Mouse (Mus musculus) right cerebral cortex, adult 2 months (tissue): ENCODE data around the gene Cdk5rap2.

Experiments
- DNase-seq, 2 experiments: peaks; one replicate each; pipeline ENCODE4 v3.0.0; 2021 to 2022; ENCODE audit warnings: low spot score in 2 of 2

Gene Cdk5rap2

GRCm38 (mm10) chr4:70261315-70261714 lies 148.9 kb downstream of the Cdk5rap2 start:
- no peak for DNase-seq

DNA sequence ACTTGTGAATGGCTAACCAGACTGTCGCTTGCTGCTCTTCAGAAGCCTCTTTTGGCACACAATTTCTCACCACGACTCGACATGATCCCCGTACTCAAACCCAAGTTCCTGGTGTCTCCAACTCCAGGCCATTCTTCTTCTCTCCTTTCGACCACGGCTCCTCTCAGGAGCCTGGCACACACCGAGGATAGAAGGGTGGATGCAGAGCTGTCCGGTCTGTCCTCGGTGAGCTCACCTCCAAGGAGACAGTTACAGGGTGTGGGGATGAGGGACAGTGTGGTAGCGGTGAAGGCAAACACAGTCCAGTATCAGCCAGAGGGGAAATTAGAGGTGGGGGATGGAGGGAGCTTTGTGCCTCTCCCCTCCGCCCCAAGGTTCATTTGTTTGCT lies 149.8 kb downstream of the Cdk5rap2 start:
- DNase-seq, result no peak

- peak; percentile 32 to 40 for DNase-seq
These were observed 150.4 kb downstream of the Cdk5rap2 start for GRCm38 (mm10) chr4:70259726-70260418.

DNA sequence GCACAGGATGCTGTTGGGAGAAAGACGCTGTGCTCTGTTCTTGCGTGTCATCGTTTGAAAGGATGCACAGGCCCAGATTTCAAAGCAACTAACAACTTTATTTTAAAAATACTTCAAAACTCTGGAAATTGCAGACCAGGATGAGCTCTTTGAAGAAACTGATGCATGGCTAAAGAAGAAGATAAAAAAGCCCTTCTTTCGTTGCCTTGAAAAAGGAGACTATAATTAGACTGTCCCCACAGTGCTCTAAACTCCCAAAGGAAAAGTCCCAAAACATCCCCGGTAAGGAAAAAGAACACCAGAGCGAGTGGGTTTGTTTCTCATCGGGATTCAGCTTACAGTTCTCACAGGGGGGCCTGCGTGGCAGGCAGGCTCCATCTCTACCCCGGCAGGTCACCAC lies 151.4 kb downstream of the Cdk5rap2 start:
- peak in 1 of 2 experiments; percentile 17 for DNase-seq

- DNase-seq, result peak; percentile 84 to 86
These were observed 152.0 kb downstream of the Cdk5rap2 start for GRCm38 (mm10) chr4:70258205-70258604.

DNA sequence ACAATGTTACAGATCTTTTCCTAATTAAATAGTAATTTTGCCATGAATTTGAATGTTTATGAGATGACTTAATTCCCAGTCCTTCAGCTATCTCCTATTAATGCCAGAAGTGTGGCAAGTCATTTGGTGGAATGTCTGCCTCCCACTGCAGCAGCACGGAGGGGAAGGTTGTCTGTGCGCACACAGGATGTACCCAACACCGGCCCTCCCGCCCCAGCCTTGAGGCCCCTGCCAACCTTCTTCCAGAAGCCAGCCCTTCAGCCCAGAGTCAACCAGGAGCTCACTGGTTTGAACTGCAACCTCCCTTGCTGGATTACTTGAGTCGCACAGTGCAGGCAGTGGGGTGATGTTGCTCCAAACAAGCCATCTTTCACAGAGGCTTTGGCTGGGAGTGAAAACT lies 158.5 kb downstream of the Cdk5rap2 start:
- DNase-seq, result no peak

DNA sequence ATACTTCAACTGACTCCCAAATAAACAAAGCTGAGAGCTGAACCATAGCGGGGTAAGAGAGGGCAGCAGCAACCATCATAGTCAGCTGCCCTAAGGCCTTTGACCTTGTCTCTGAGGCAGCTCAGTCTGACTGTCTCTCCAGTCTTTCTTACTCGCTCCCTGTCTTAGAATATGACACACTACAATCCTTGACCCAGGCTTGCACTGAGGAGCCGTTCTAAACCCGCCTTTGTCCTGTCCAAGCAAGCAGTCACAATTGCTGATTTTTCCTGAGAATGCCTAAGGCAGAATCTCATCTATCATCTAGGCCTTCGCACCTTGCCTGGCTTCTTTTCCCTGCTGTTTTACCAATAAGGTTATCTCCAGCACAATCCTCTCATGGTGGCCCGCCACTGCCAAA lies 164.5 kb downstream of the Cdk5rap2 start:
- DNase-seq, result no peak

- no peak for DNase-seq
These were observed 166.6 kb downstream of the Cdk5rap2 start for GRCm38 (mm10) chr4:70243561-70244120.

- DNase-seq, result no peak
These were observed 170.5 kb downstream of the Cdk5rap2 start for GRCm38 (mm10) chr4:70239731-70240130.

GRCm38 (mm10) chr4:70238862-70239261 lies 171.4 kb downstream of the Cdk5rap2 start:
- DNase-seq, result no peak

- DNase-seq, result no peak
These were observed 177.9 kb downstream of the Cdk5rap2 start for GRCm38 (mm10) chr4:70232383-70232782.

DNA sequence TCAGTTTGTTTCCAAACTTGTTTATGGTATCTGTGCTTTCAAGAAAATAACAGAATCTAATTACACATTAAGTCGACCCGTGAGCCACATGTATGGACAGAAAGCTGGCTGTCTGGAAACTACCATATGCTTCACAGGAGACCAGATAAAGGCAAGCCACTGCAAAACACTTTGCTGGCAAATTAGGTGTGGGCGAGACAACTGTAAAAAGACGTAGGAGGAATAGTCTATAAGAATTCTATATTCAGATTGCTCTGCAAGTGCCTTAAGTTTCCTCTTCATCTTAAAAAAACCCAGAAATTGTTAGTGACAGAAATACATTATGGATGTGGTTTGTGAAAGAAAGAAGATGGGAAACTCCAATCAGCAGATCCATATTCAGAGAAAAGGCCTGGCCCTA lies 180.4 kb downstream of the Cdk5rap2 start:
- peak; percentile 54 to 71 for DNase-seq

DNA sequence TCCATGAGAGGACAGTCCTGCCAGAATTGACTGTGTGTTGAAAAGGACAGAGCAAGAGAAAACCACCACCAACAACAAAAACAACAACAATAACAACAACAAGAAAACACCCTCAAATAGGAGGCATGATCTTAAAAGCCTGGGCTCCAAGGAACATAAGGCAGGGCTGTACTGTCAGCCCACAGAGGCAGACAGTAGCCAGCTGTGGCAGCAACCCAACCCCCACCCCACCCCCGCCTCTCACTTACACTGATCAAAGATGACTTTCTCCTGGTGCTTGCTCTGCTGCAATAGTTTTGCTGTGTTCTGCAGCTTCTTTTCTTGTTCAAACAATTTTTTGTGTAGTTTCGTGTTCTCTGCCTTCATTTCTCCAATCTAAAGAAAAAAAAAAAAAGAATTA lies 181.9 kb downstream of the Cdk5rap2 start:
- DNase-seq, result no peak

DNA sequence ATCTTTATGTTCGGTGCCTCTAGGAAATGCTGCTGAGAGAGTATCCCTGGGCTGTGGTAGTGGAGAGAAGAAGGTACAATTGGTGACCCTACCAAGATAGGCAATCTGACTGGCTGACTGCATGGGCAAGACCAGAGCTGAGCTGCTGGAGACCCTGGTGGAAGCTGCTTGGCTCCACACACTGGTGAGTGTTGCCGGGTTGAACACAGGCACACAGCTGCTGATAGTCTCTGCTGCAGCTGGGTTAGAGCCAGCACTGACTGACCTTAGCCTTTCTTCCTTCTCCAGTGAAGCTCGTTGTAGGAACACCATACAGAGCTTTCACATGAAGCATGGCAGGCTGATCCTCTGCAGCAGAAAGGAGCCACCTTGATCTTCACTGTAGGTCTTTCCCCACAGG lies 182.6 kb downstream of the Cdk5rap2 start:
- no peak for DNase-seq

GRCm38 (mm10) chr4:70224503-70224902 lies 185.7 kb downstream of the Cdk5rap2 start:
- DNase-seq, result no peak

DNA sequence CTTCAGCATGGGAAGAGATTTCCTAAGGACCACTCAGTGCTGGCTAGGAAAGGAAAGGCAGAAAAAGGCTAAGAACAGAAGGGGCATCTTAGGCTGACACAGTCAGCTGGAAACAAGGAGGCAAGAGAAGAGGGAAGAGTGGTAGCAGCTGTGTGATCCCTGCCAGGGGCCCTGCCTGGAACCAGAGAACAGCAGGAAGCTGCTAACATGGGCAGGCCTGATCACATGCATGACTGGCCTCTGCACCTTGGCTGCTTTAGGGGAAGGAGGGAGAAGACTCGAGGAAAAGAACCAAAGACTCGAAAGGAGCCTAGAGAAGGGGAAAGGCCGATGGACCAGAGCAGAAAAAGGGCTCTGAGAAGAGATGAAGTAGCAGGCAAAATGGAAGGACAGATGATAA lies 188.4 kb downstream of the Cdk5rap2 start:
- DNase-seq, result no peak

GRCm38 (mm10) chr4:70221370-70221769 lies 188.9 kb downstream of the Cdk5rap2 start:
- DNase-seq, result no peak

DNA sequence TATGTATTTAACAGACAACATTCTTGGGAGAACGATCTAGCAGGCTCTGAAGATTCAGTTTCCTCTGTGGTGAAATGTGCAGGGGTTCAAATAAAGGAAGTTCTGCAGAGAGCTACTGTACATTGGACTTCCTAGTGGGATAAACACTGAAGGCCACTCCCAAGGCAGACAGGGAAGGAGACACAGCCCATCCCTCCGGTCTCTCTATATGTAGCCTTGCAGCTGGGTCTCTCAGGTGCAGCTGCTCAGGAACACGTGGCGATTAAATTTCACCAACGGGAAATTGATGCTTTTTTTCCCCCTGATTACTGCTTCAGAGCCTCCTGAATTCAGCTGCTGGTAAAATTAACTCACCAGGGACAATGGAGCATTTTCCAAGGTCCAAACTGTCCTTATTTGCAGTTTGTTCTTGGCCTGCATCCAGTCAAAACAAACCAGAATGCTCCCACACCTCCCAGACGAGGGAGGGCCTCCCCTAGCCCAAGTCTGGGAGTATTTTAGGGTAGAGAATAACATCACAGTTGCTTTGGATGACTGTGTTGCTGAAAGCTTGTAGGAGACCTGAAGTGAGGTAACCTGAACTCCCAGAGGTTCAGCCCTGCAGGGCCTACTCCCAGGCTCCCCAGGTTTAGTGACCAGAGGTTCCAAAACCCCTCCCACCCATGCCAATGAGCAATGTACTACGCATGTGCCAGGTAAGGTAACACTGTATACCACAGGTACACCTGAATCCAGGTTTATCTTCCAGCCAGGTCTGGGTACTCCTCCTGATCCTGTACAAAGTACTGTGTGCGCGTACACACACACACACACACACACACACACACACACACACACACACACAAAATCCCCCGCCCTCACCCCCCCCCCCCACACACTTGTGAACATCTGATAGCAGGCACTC lies 189.7 kb downstream of the Cdk5rap2 start:
- DNase-seq, result peak; percentile 24 to 47

DNA sequence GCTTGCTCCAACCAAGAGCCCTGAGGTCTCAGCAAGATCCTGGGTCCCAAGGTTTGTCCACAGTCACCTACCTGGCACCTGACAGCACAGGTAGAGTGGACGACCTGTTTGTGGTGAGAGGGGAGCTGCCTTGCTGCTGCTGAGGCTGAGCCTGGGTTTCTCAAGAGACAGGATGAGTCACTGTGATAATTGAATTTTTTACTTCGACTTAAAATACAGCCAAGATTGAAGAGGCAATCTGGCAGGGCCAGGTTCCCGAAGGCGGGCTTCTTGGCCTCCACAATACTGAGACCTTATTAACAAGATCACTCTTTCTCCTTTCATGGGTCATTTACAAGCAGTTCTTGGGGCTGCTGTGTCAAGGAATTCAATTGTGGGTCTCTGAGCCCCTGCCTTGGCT lies 190.5 kb downstream of the Cdk5rap2 start:
- peak; percentile 31 to 56 for DNase-seq

- peak; percentile 39 to 44 for DNase-seq
These were observed 224.3 kb downstream of the Cdk5rap2 start for GRCm38 (mm10) chr4:70185971-70186370.
